11 mouse cellular contexts compared by ENCODE assay signal in the genomic region with DNA sequence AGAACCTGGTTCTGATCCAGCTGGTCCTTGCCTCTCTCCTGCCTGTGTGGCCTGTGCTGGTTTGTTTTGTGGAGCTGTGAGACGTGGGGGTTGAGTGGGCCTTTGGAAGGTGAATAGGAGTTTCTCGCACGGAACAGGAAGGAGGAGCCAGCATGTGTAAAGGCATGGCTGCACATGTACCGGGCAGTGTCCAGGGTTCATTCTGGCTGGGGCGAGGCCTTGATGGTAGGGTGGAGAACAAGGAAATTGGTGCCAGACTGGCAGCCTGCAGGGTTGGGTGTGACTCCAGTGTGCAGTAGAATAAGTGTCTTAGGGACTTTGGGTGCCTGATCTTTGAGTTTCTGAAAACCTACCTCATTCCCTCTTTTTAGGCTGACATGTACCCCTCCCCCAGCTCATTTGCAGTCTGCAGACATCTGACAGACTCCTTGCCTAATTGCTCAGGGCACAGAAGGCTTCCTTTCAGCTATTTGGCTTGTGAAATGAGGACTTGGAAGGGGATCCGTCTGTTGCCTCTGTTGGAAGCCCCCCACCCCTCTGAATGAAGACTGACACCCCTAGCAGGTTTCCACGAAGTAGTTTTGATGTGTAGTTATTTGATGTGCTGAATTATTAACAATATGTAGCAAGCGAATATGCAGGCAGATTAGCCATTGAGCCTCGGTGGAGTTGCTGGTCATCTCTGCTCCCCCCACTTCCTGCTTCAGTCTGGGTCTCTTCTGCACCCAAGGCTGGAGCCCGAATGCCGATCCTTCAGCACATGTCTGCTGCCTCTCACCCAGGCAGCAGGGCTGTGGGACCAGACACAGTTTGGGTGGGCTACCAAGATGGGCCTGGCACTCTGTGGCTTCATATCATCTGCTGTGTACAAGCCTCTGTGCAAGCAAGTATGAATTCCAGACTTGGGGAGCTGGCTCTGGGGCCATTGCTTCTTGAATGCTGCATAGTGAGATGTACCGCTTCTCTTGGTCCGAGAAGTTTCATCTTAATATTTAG. TPM values are rescaled to one million over a fixed set of nuclear protein-coding genes. Genes with fewer than 3 reads are reported as not detected.
DNase-seq lines count a peak whose midpoint lies in the region; ATAC-seq and TF ChIP-seq lines count a peak whose summit lies in the region.
"Had no signal": no experiment of that assay in that cellular context is flagged by ENCODE, and none has a peak within 500 bp of the region (broad histone marks: within the 10 kb centered on the region; RNA-seq: fewer than 3 reads in every experiment).

No protein-coding gene starts in this region.

- WGBS in kidney, embryonic 15.5 days, result 66% methylated on average over 13 of the region's 13 CpGs
- 57% methylated on average over 13 of the region's 13 CpGs for WGBS in intestine, embryonic 16.5 days
- 62% methylated on average over 13 of the region's 13 CpGs for WGBS in stomach, embryonic 15.5 days
- 72% methylated on average over 13 of the region's 13 CpGs for WGBS in liver, postnatal 0 days (ENCODE audit: insufficient replicate concordance)

- no peaks in the 10 kb centered on the region for H3K4me1 ChIP-seq in kidney, embryonic 15.5 days
- peaks cover 19% of the 10 kb centered on the region for H3K4me1 ChIP-seq in intestine, embryonic 16.5 days (ENCODE audit: control insufficient read depth, insufficient read depth, low read length)
- peaks cover 6% of the 10 kb centered on the region; the same call in 1 of the 2 replicates for H3K4me1 ChIP-seq in stomach, embryonic 15.5 days
- no peaks in the 10 kb centered on the region for H3K4me1 ChIP-seq in liver, postnatal 0 days (ENCODE audit: insufficient read depth)

- no peak overlapping the region for H3K27ac ChIP-seq in kidney, embryonic 15.5 days
- H3K27ac ChIP-seq in intestine, embryonic 16.5 days (ENCODE audit: low read length), result peak overlapping the region; percentile 73
- H3K27ac ChIP-seq in stomach, embryonic 15.5 days, result peak overlapping the region; percentile 54
- no peak overlapping the region for H3K27ac ChIP-seq in liver, postnatal 0 days (ENCODE audit: low read depth)

- H3K9ac ChIP-seq in kidney, embryonic 15.5 days, result no peak overlapping the region
- H3K9ac ChIP-seq in intestine, embryonic 16.5 days (ENCODE audit: low read depth, low read length), result no peak overlapping the region
- no peak overlapping the region for H3K9ac ChIP-seq in stomach, embryonic 15.5 days
- no peak overlapping the region for H3K9ac ChIP-seq in liver, postnatal 0 days (replicated peaks)

- no peaks in the 10 kb centered on the region for H3K9me3 ChIP-seq in kidney, embryonic 15.5 days (replicated peaks)
- no peaks in the 10 kb centered on the region for H3K9me3 ChIP-seq in intestine, embryonic 16.5 days (ENCODE audit: control insufficient read depth, low read length)
- no peaks in the 10 kb centered on the region for H3K9me3 ChIP-seq in stomach, embryonic 15.5 days
- no peaks in the 10 kb centered on the region for H3K9me3 ChIP-seq in liver, postnatal 0 days (ENCODE audit: low read length)

- H3K27me3 ChIP-seq in kidney, embryonic 15.5 days, result no peaks in the 10 kb centered on the region
- no peaks in the 10 kb centered on the region for H3K27me3 ChIP-seq in intestine, embryonic 16.5 days (replicated peaks; ENCODE audit: control insufficient read depth, insufficient read depth, low read length)
- H3K27me3 ChIP-seq in stomach, embryonic 15.5 days (replicated peaks), result no peaks in the 10 kb centered on the region
- H3K27me3 ChIP-seq in liver, postnatal 0 days (ENCODE audit: insufficient read depth, low read length), result no peaks in the 10 kb centered on the region

- no peaks in the 10 kb centered on the region for H3K36me3 ChIP-seq in kidney, embryonic 15.5 days
- H3K36me3 ChIP-seq in intestine, embryonic 16.5 days (ENCODE audit: control insufficient read depth, insufficient read depth, low read length), result no peaks in the 10 kb centered on the region
- no peaks in the 10 kb centered on the region for H3K36me3 ChIP-seq in stomach, embryonic 15.5 days
- no peaks in the 10 kb centered on the region for H3K36me3 ChIP-seq in liver, postnatal 0 days (replicated peaks; ENCODE audit: insufficient read depth, low read length)

- no peak overlapping the region for H3K4me3 ChIP-seq in kidney, embryonic 15.5 days (replicated peaks)
- H3K4me3 ChIP-seq in intestine, embryonic 16.5 days (ENCODE audit: low read length), result no peak overlapping the region
- no peak overlapping the region for H3K4me3 ChIP-seq in stomach, embryonic 15.5 days (replicated peaks)
- no peak overlapping the region for H3K4me3 ChIP-seq in liver, postnatal 0 days (ENCODE audit: low read depth, low read length)

- DNase-seq in kidney, adult 11 months, result peak; percentile 20
- peak; percentile 38 for DNase-seq in right cerebral cortex, postnatal 4 days
- no peak for DNase-seq in right cerebral cortex, postnatal 14 days
- DNase-seq in liver, postnatal 0 days, result no peak
- no peak for DNase-seq in B cell, adult 2 months
- DNase-seq: cerebellum, adult 9-11 months; heart, adult 18-20 months; lung, postnatal 14 days had no signal

- TF ChIP-seq EP300 in liver, postnatal 0 days (IDR thresholded peaks at IDR 0.05; ENCODE audit: low read depth), result no peak

- no peak for ATAC-seq in kidney, embryonic 15.5 days (replicated peaks; ENCODE audit: low FRiP score)
- peak; percentile 88 for ATAC-seq in intestine, embryonic 16.5 days
- peak; percentile 65 for ATAC-seq in stomach, embryonic 15.5 days (ENCODE audit: insufficient read depth, low FRiP score, low read depth)
- ATAC-seq in liver, postnatal 0 days, result no peak

- no peak overlapping the region for H3K4me2 ChIP-seq in kidney, embryonic 15.5 days
- no peak overlapping the region for H3K4me2 ChIP-seq in intestine, embryonic 16.5 days (ENCODE audit: low read depth, low read length)
- H3K4me2 ChIP-seq in stomach, embryonic 15.5 days, result no peak overlapping the region
- H3K4me2 ChIP-seq in liver, postnatal 0 days (ENCODE audit: low read depth, low read length), result no peak overlapping the region

- no peak for TF ChIP-seq CTCF in liver, postnatal 0 days (IDR thresholded peaks at IDR 0.05; ENCODE audit: low read depth)

RNA-seq across cellular contexts. Expression of a gene that starts 20.4 kb away (rescaled TPM):
- polyA plus RNA-seq in kidney, embryonic 15.5 days (2015; fragmentation: Nextera tagmentation; extraction: Ambion mirVana), result not detected in 2 replicates
- polyA plus RNA-seq in intestine, embryonic 16.5 days (2015; fragmentation: Nextera tagmentation; extraction: Ambion mirVana), result 0.04 and 0.06 TPM in 2 replicates
- 0.04 and 0.10 TPM in 2 replicates for polyA plus RNA-seq in stomach, embryonic 15.5 days (2015; fragmentation: Nextera tagmentation; extraction: Ambion mirVana)
- polyA plus RNA-seq in liver, postnatal 0 days (2015; fragmentation: Nextera tagmentation; extraction: Ambion mirVana), result not detected in 2 replicates

Comparison
In these comparisons a context has a peak if more than half of its experiments do, and no peak if none do; other contexts are left out.
1. DNase-seq: peak in kidney, adult 11 months (single experiment) and right cerebral cortex, postnatal 4 days (single experiment); none in right cerebral cortex, postnatal 14 days (single experiment), liver, postnatal 0 days (single experiment) and B cell, adult 2 months (0 of 2).
2. ATAC-seq: peak in intestine, embryonic 16.5 days (single experiment) and stomach, embryonic 15.5 days (single experiment); none in kidney, embryonic 15.5 days (single experiment) and liver, postnatal 0 days (single experiment).
3. H3K27ac ChIP-seq: peak in intestine, embryonic 16.5 days (single experiment) and stomach, embryonic 15.5 days (single experiment); none in kidney, embryonic 15.5 days (single experiment) and liver, postnatal 0 days (single experiment).